Mouse (Mus musculus) CH12.LX (cell line): ENCODE measurements around the gene Rtn4rl1. TPM values are rescaled to one million over a fixed set of nuclear protein-coding genes. Genes with fewer than 3 reads are reported as not detected.

Experiments
- DNase-seq: peaks from one replicate; pipeline ENCODE4 v3.0.0-alpha.2; 2013; ENCODE audit errors: extremely low read depth
- H3K27ac ChIP-seq: 2 replicates; pipeline ENCODE4 v1.5.1; 2012; ENCODE audit warnings: low read depth, mild to moderate bottlenecking, control low read depth, moderate library complexity; ENCODE audit not compliant: insufficient read depth
- H3K27me3 ChIP-seq: replicated peaks from 2 replicates; pipeline ENCODE3; 2012; ENCODE audit warnings: inconsistent platforms
- H3K36me3 ChIP-seq, 2 experiments: replicated peaks in 1 of 2; 2 replicates each; pipeline versions ENCODE3 to v1.6.1; 2012; ENCODE audit warnings: inconsistent platforms in 1 of 2, low read length in 1 of 2, mild to moderate bottlenecking in 1 of 2, mixed read lengths in 1 of 2, moderate library complexity in 1 of 2; ENCODE audit not compliant: control insufficient read depth in 1 of 2, insufficient read depth in 1 of 2
- H3K4me1 ChIP-seq, 2 experiments: 2 replicates each; pipeline ENCODE4 v1.6.1; 2012; ENCODE audit warnings: inconsistent platforms in 1 of 2, moderate library complexity in 1 of 2; ENCODE audit not compliant: insufficient read depth in 2 of 2, control insufficient read depth in 1 of 2
- H3K4me2 ChIP-seq: 2 replicates; pipeline ENCODE4 v1.6.1; 2012; ENCODE audit warnings: low read depth, mild to moderate bottlenecking, control low read depth; ENCODE audit not compliant: poor library complexity, insufficient read depth, severe bottlenecking
- H3K4me3 ChIP-seq, 3 experiments: fragments of 150-350 bp in 1 of 3; sonication (generic) in 1 of 3; replicated peaks in 1 of 3; 2 replicates each; pipeline versions ENCODE3 to v1.5.1; 2011 to 2012; ENCODE audit warnings: low read depth in 2 of 3, low read length in 2 of 3, mild to moderate bottlenecking in 2 of 3, moderate library complexity in 2 of 3, control low read depth in 1 of 3, improper control_type of control experiment in 1 of 3, inconsistent platforms in 1 of 3, mixed read lengths in 1 of 3; ENCODE audit not compliant: poor library complexity in 1 of 3
- H3K79me2 ChIP-seq: replicated peaks from 2 replicates; pipeline ENCODE4 v1.6.1; 2012; ENCODE audit warnings: mild to moderate bottlenecking, moderate library complexity; ENCODE audit not compliant: control insufficient read depth, poor library complexity, insufficient read depth, severe bottlenecking; ENCODE audit errors: extremely low read depth
- H3K9ac ChIP-seq: 2 replicates; pipeline ENCODE4 v1.6.1; 2012; ENCODE audit warnings: low read depth, mild to moderate bottlenecking, control low read depth, moderate library complexity; ENCODE audit not compliant: insufficient read depth
- H3K9me3 ChIP-seq: replicated peaks from 2 replicates; pipeline ENCODE3; 2012; ENCODE audit warnings: low read length, inconsistent platforms, mixed read lengths
- BHLHE40 ChIP-seq: IDR thresholded peaks from 2 replicates; pipeline ENCODE4 v1.6.1; 2011; ENCODE audit warnings: mild to moderate bottlenecking, low read depth, low read length, improper control_type of control experiment
- CHD2 ChIP-seq: IDR thresholded peaks from 2 replicates; pipeline ENCODE4 v1.6.1; 2011; ENCODE audit warnings: low read length, improper control_type of control experiment
- ELF1 ChIP-seq: IDR thresholded peaks from 2 replicates; pipeline ENCODE4 v1.6.1; 2014; ENCODE audit warnings: low read depth, mild to moderate bottlenecking, inconsistent platforms, low read length, improper control_type of control experiment
- GABPA ChIP-seq: IDR thresholded peaks from 2 replicates; pipeline ENCODE4 v1.6.1; 2012; ENCODE audit warnings: low read depth, low read length, improper control_type of control experiment, inconsistent platforms; ENCODE audit not compliant: insufficient replicate concordance
- HCFC1 ChIP-seq: IDR thresholded peaks from 2 replicates; pipeline ENCODE4 v1.6.1; 2012; ENCODE audit warnings: low read depth, mild to moderate bottlenecking, inconsistent platforms, low read length, improper control_type of control experiment
- IRF4 ChIP-seq: IDR thresholded peaks from 2 replicates; pipeline ENCODE4 v1.6.1; 2014; ENCODE audit warnings: low read depth, mild to moderate bottlenecking, inconsistent platforms, low read length, improper control_type of control experiment
- JUN ChIP-seq: IDR thresholded peaks from 2 replicates; pipeline ENCODE4 v1.6.1; 2011; ENCODE audit warnings: low read depth, mild to moderate bottlenecking, low read length, improper control_type of control experiment, moderate library complexity; ENCODE audit not compliant: insufficient read depth
- MEF2A ChIP-seq: IDR thresholded peaks from 2 replicates; pipeline ENCODE4 v1.6.1; 2014; ENCODE audit warnings: low read depth, mild to moderate bottlenecking, inconsistent platforms, low read length, improper control_type of control experiment, borderline replicate concordance
- MXI1 ChIP-seq: IDR thresholded peaks from 2 replicates; pipeline ENCODE4 v1.6.1; 2011; ENCODE audit warnings: mild to moderate bottlenecking, low read depth, low read length, improper control_type of control experiment
- POLR2A ChIP-seq: IDR thresholded peaks from 2 replicates; pipeline ENCODE4 v1.6.1; 2011; ENCODE audit warnings: low read depth, mild to moderate bottlenecking, improper control_type of control experiment, low read length
- RAD21 ChIP-seq: IDR thresholded peaks from 2 replicates; pipeline ENCODE4 v1.6.1; 2011; ENCODE audit warnings: low read depth, mild to moderate bottlenecking, low read length, improper control_type of control experiment, moderate library complexity
- RCOR1 ChIP-seq: conservative IDR thresholded peaks from 2 replicates; pipeline ENCODE4 v1.6.1; 2012; ENCODE audit warnings: low read depth, mild to moderate bottlenecking, inconsistent platforms, low read length, improper control_type of control experiment
- SIN3A ChIP-seq: IDR thresholded peaks from 2 replicates; pipeline ENCODE4 v1.6.1; 2012; ENCODE audit warnings: low read length, improper control_type of control experiment, inconsistent platforms
- TBP ChIP-seq: conservative IDR thresholded peaks from 2 replicates; pipeline ENCODE4 v1.6.1; 2011; ENCODE audit warnings: low read depth, low read length, improper control_type of control experiment
- TCF12 ChIP-seq: IDR thresholded peaks from 2 replicates; pipeline ENCODE4 v1.6.1; 2014; ENCODE audit warnings: low read depth, mild to moderate bottlenecking, inconsistent platforms, low read length, improper control_type of control experiment
- USF2 ChIP-seq: conservative IDR thresholded peaks from 2 replicates; pipeline ENCODE4 v1.6.1; 2011; ENCODE audit warnings: low read depth, low read length, improper control_type of control experiment
- ZC3H11A ChIP-seq: IDR thresholded peaks from 2 replicates; pipeline ENCODE4 v1.6.1; 2012; ENCODE audit warnings: low read depth, mild to moderate bottlenecking, inconsistent platforms, low read length, improper control_type of control experiment
- ZMIZ1 ChIP-seq: IDR thresholded peaks from 2 replicates; pipeline ENCODE4 v1.6.1; 2012; ENCODE audit warnings: low read depth, mild to moderate bottlenecking, inconsistent platforms, low read length, improper control_type of control experiment
- dilution Hi-C: fragments of 300-500 bp; cut with MboI; formaldehyde crosslinking; loops from 2 replicates; pipeline ENCODE4 v1.14.3; 2020; ENCODE audit warnings: low sequenced_read_pairs; ENCODE audit not compliant: extremely low pct_unique_long_range_greater_than_20kb, extremely low pct_ligation_motif_present
- in situ Hi-C: fragments of 300-500 bp; cut with MboI; formaldehyde crosslinking; loops from 3 replicates; pipeline ENCODE4 v1.14.3; 2019; ENCODE audit warnings: low sequenced_read_pairs, low pct_ligation_motif_present, low pct_unique_long_range_greater_than_20kb, mixed read lengths
- polyA plus RNA-seq: library from polyadenylated mRNA; unstranded; fragments of >175 nt; gene quantifications from 2 replicates; pipeline ENCODE4 v1.2.1, GENCODE M21; 2012; ENCODE audit warnings: low read depth; ENCODE audit not compliant: insufficient read length
- total RNA-seq, 2 experiments: library from RNA; depleted of rRNA; stranded (reverse); fragments of 300-350 nt in 1 of 2; fragments of >200 nt in 1 of 2; gene quantifications; 2 replicates each; pipeline ENCODE4 v1.2.3; 2012 to 2014

Gene Rtn4rl1
- total and polyA plus RNA-seq, 3 experiments = 0.04 to 0.09 TPM; not detected in 1

- dilution Hi-C loops (no loop called here), in situ Hi-C loops (loop anchor here (25.0 kb wide), 1 partner anchor 525 kb away; the partner anchor contains the start of gene Cluh)
- Histone ChIP-seq H3K27ac (no peak overlapping the region), H3K4me2 (no peak overlapping the region), H3K79me2 (no peaks in the 10 kb centered on the region; the same call in 1 of the 2 replicates), H3K9me3 (peaks cover 26% of the 10 kb centered on the region), H3K27me3 (no peaks in the 10 kb centered on the region), H3K4me1 (peaks cover 7 to 36% of the 10 kb centered on the region in 2 experiments), H3K9ac (no peak overlapping the region), H3K36me3 (peaks cover 56 to 97% of the 10 kb centered on the region in 2 experiments), H3K4me3 (no peak overlapping the region)
- no peak for DNase-seq
- TF ChIP-seq IRF4 (no peak), ZMIZ1 (no peak), POLR2A (no peak), MEF2A (no peak), GABPA (no peak), RAD21 (no peak), BHLHE40 (no peak), ZC3H11A (no peak), MXI1 (no peak), USF2 (no peak), SIN3A (no peak), TBP (no peak)
- TF ChIP-seq, all 38 proteins: peak for 0
These were observed 30.9 kb upstream of the Rtn4rl1 start for GRCm38 (mm10) chr11:75162591-75163080.

DNA sequence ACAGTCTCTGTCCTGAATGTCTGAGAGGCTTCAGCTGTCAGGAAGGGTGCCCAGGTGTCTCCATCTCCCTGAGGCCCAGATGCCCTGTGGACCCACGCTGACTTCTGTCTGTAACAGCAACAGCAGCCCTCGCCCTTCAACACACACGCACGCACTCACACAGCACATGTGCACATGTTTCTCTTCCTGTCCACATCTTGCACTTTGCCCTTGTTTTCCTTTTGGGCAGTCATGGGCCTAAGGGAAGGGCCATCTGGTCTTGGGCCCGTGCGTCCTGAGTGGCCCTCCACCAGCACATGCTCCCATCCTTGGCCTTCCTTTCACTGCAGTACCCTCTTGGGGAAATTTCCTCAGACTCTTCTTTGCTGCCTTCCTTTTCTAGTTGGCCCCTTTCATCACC is 30.2 kb upstream of the Rtn4rl1 start:
- H3K4me1 ChIP-seq = peaks cover 7 to 36% of the 10 kb centered on the region in 2 experiments
- DNase-seq = no peak
- TF ChIP-seq ZMIZ1 (no peak), ELF1 (no peak), TCF12 (no peak), RCOR1 (no peak), CHD2 (no peak), JUN (no peak), HCFC1 (no peak), USF2 (no peak)
- TF ChIP-seq, all 38 proteins: peak for 0
- H3K4me3 ChIP-seq = no peak overlapping the region
- H3K27me3 ChIP-seq = no peaks in the 10 kb centered on the region
- H3K4me2 ChIP-seq = no peak overlapping the region
- no peaks in the 10 kb centered on the region; the same call in 1 of the 2 replicates for H3K79me2 ChIP-seq
- dilution Hi-C loops = no loop called here
- H3K36me3 ChIP-seq = peaks cover 56 to 90% of the 10 kb centered on the region in 2 experiments
- in situ Hi-C loops = loop anchor here (25.0 kb wide), 1 partner anchor 526 kb away; the partner anchor contains the start of gene Cluh
- no peak overlapping the region for H3K27ac ChIP-seq
- H3K9me3 ChIP-seq = peaks cover 29% of the 10 kb centered on the region
- no peak overlapping the region for H3K9ac ChIP-seq
